Mouse (Mus musculus) lung, postnatal 0 days (tissue): ENCODE results near the gene Parp8.

Experiments used
- CTCF ChIP-seq: IDR thresholded peaks from 2 replicates; pipeline ENCODE4 v1.5.1; 2016; ENCODE audit warnings: antibody characterized with exemption, mild to moderate bottlenecking
- EP300 ChIP-seq: IDR thresholded peaks from 2 replicates; pipeline ENCODE4 v1.6.1; 2016; ENCODE audit warnings: antibody characterized with exemption, mild to moderate bottlenecking, control low read depth

DNA sequence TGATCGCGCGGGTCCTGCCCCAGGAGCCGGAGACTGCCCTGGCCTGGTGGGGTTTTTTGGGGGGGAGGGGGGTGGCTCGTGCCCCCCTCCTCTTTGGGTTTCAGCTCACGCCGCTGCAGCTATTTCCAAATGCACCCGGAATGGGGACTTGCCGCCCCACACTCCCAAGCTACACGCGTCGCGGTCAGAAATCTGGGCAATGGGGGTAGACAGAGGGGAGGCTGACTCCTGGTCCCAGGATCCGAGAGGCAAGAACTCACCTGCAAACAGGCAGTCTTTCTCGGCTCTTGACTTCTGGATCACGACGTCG lies 466 bp downstream of the Parp8 start:
- no peak for TF ChIP-seq EP300
- TF ChIP-seq CTCF: no peak
